Mouse (Mus musculus): ENCODE data around the gene Gpr1.

DNA sequence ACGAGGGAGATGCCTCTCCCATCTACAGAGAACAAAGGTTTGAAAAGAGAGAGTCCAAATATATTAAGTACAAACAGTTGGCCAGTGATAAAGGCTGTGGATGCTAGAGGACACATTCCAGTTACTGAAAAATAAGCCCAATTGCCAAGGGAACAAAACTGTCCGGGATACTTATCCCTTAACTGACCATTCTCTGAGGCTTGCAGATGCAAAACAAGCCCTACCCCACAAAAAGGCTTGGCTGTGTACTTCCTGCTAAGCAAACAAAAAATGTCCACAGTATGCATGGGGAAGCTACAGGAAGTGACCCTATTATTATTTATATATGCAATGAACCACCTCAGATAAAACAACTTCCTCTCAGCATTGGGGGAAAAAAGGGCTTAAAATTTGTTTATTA, 76.4 kb downstream of the Gpr1 start:
- TF ChIP-seq CTCF (IDR thresholded peaks at IDR 0.05; ENCODE audit: low read depth, low read length) (no peak), POLR2AphosphoS5 (IDR thresholded peaks at IDR 0.05; ENCODE audit: insufficient replicate concordance, low read depth, low read length) (no peak), GATA1 (IDR thresholded peaks at IDR 0.05; ENCODE audit: borderline replicate concordance, low read length) (no peak), GATA2 (IDR thresholded peaks at IDR 0.05; ENCODE audit: borderline replicate concordance, low read depth, low read length) (no peak), TAL1 (conservative IDR thresholded peaks at IDR 0.05; ENCODE audit: low read depth, low read length) (no peak)
